Mouse (Mus musculus) large intestine, adult 2 months (tissue): ENCODE measurements around the gene Nr1h2. TPM values are rescaled to one million over a fixed set of nuclear protein-coding genes. Genes with fewer than 3 reads are reported as not detected.

Source experiments
- DNase-seq: peaks from one replicate; pipeline ENCODE4 v3.0.0-alpha.2; 2012; ENCODE audit warnings: low read depth, low spot score
- WGBS: fragments of 180-500 bp; shearing (Covaris S2); methylation state at CpG from one replicate; pipeline ENCODE4 v1.1.7; 2018; 5-methylcytosine and 5-hydroxymethylcytosine counted together
- polyA plus RNA-seq: library from polyadenylated mRNA; depleted of rRNA; stranded (reverse); fragments of >200 nt; gene quantifications from 2 replicates; pipeline ENCODE4 v1.2.3, GENCODE M21; 2012

Gene Nr1h2
- polyA plus RNA-seq, 1 experiment, result 163 TPM

DNA sequence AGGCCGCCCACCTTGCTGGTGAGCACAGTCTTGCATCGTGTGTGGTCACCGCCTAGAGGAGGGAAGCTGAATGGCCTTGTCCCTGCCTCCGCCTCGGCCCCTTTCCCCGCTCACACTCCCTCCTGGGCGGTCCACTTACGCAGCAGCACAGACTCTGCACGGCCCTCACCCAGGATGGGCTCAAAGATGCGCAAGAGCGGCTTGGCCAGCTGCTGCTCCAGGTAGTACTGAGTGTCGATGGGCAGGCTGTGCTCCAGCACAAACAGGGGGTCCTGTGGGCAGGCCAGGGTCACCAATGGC, 20.1 kb downstream of the Nr1h2 start:
- DNase-seq, result no peak
- 92% methylated on average over 12 of the region's 12 CpGs for WGBS

DNA sequence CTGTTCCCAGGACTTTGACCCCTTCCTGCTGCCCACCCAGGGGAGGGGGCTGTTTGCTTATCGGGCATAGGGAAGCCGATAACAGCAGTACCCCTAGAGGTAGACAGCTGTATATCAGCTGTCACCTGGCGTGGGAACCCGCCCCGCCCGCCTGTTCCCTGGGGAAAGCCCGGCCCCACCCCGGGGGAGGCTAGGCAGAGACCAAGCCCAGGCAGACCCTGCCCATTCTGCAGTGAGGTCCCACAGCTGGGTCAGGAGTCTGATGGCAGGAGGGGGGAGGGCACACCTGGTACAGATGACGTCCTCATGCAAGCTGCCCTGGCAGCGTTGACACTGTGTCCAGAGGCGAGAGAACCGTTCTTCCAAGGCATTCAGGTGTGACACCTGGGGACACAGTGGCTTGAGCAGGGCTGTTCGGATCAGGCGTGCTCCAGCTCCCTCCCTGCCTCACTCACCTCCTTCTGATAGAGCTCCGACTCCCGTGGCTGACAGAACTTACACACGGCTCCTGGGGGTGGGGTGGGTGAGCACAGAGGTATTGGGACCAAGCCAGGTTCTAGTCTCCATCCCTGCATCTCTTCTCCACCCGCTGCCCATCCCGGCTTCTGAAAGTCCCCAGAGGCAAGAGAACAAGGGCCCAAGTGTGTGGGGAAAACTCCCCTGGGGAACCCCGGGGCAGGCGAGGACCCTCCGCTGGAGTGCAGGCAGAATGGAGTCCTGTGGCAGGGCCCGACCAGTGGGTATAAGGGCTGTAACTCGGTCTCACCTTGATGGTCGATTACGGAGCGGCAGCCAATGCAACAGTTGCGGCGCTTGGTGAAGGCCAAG, 20.6 kb downstream of the Nr1h2 start:
- no peak for DNase-seq
- 64% methylated on average over 29 of the region's 29 CpGs for WGBS

DNA sequence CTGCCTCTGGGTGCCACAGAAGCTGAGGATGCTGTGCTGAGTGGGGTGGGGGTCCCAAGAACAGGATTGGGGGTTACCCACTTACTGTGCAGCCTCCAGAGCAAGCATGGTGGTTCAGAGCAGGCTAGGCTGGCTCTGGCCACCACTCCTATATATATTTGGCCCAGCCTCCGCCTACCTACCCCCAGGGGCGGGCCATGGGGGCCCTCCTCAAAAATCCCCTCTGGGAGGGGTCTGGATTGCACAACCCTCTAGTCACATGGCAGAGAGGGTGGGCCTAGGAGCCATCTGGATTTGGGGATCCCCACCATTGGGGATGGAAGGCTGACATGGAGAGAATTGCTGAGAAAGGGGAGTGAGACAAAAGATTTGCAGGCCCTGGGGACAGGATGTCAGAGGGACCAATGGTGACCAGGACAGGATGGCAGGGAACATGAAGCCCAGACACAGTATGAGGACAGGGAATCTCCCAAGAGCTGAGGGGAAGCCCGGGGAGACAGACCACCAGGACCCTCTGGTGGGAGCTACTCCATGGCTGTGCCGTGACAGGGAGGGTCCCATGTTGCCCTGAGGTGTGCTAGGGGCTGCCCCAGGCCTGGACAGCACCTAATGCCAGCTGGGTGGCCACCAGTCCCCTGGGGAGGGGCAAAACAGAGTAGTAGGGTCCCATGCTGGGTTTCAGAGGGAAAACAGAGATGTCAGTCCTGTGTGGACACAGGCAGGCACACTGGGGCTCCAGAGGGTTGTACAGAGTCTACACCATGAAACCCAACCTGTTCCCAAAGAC, 21.6 kb downstream of the Nr1h2 start, which contains the start of gene Spib:
Spib (minus strand) TSS at position 126 of the 787 bp plus-strand sequence.
- 89% methylated on average over 4 of the region's 4 CpGs for WGBS
- DNase-seq, result no peak

DNA sequence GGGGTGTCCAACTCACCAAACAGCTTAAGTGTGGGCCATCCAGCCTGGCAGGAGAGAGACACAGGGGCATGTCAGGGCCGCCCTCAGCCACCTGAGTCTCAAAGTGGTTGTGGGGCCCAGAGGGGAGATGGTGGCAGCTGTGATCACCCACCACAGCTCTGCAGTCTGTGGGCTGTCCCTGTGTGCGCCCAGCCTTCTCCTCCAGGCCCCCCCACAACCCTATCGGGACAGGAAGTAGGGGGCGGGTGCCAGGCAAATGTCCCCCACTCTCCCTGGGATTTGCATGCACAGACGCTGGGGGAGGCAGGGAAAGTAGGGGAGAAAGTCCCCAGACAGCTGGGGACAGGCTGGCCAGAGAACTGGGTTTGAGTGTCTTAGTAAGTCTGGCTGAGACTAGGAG, 22.5 kb downstream of the Nr1h2 start:
- DNase-seq, result no peak
- 53% methylated on average over 5 of the region's 5 CpGs for WGBS

DNA sequence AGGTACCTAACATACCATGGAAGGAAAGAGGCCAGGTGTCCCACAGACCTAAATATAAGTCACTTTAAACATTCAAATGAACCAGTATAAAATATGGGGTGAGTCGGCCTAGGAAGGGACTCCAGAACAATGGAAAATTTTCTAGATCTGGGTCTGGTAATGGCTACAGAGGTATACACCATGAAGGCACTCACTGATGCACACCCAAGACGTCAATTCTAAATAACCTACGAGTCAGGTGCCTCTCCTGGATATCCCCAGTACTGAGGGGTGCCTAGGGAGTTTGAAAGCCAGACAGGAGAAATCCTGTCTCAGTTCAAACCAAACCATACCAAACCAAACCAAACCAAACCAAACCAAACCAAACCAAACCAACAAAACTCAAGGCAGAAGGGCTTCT, 23.2 kb downstream of the Nr1h2 start:
- WGBS, result 75% methylated on average over 3 of the region's 3 CpGs

DNA sequence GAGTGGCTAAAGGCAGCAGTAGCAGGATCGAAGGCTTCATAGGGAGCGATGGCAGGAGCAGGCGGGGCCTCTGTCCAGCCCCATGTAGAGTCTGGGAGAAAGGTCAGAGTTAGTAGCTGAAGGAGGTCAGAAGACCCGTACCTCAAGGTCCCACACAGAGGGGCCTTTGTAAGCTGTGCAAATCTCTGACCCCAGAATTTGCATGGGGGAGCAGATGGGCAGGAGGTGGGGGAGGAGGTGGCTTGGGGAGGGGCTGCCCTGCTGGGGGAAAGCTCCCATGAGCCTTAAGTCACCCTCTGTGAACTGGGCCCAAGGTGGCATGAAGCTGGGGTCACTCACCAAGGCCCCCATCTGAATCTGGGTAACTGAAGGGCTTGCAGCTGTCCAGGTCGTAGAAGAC, 24.2 kb downstream of the Nr1h2 start:
- no peak for DNase-seq
- 65% methylated on average over 5 of the region's 5 CpGs for WGBS

More for the DNA sequence above, 23.2 kb downstream of the Nr1h2 start:
- no peak for DNase-seq

DNA sequence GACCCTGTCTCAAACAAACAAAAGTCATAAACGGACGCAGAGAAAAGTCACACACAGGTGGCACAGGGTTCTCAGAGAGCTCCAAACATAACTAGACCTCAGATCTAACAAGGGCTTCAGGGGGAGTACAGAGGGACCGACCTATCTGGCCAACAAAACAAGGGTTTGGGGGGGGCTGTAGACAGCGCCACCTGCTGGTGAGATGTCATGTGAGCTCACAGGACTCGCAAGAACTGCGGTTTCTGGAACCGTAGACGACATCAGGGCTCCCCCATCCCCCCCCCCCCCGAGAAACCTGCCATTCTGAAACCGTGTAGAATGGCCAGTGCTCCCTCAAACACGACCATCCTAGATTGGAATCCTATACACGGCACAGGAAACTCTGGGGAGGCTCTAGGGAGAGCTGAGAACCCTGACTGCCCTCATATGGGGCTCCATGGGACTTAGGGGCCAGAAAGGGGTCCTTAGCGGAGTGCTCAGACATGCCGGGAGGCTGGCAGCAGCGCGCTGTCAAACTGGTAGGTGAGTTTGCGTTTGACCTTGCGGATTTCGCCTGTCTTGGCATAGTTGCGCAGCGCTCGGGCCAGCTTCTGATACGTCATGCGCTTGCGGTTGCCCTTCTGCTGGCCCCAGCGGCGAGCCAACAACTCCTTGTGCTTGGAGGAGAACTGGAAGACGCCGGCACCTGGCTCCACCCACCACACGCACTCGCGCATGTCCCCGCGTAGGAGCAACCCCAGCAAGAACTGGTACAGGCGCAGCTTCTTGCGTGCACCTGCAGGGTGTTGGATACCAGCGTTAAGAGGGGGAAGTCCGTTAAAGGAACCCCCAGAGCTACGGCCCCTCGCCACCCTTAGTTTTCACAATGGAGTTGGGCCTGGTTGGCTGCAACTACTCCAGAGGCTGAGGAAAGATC, 26.0 kb downstream of the Nr1h2 start:
- peak; percentile 29 for DNase-seq
- WGBS, result 4% methylated on average over 40 of the region's 40 CpGs

DNA sequence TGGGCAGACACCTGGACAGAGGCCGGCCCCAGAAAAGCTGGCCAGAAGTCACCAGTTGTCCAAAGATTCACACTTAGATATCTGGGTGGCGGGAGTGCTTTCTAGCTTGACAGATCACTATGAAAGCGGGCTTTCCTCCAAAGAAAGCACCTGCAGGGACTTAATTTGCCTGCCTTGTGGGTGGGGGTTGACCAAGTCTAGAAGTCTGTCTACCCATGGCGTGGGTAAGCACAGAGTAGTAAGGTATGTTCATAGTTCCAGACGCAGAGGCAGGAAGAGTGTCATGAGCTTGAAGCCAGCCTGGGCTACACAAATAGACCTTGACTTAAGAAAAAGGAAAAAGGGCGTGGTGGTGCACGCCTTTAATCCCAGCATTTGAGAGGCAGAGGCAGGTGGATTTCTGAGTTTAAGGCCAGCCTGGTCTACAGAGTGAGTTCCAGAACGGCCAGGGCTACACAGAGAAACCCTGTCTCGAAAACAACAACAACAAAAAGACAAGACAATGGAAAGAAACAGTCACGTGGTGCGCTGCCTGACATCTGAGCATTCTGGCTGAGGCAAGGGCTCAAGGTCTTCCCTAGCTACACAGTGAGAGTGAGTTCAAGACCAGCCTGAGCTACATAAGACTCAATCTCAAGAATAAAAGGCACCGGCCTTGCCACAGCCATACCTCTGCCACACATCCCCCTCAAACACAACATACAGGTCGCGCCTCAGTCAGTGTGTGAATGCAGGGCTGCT, 27.2 kb downstream of the Nr1h2 start:
- 94% methylated on average over 14 of the region's 14 CpGs for WGBS
- DNase-seq, result no peak

DNA sequence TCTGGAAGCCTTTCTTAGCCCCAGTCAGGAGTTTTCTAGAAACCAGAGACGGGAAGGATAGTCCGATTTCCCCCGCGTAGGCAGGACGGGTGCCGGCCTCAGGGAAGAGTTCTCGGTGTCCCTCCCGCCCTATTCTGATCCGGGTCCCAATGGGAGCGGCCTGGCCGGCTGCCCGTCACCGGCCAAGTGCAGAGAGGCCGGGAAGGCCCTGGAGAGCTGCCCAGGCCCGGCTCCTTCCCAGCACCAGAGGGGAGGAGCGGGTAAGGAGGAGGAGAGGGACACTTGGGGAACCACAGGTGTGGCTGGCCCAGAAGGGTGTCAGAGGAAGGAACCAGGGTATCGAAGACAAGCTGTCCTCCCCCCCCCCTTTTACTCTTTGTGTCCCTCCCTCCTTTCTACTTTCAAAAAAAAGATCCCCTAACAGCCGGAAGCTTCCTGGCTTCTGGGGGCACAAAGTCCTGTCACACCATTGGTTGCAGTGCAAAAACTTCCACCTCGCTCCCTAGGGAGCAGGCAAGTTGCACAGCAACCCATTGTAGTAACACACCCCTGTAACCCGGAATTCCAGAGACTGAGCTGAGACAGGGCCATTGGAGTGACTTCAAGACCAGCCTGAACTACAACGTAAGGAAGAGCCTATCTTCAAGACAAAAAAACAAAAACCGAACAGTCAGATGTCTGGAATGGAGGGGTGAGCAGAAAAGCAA, 28.5 kb downstream of the Nr1h2 start:
- peak; percentile 70 for DNase-seq
- 5% methylated on average over 22 of the region's 22 CpGs for WGBS

DNA sequence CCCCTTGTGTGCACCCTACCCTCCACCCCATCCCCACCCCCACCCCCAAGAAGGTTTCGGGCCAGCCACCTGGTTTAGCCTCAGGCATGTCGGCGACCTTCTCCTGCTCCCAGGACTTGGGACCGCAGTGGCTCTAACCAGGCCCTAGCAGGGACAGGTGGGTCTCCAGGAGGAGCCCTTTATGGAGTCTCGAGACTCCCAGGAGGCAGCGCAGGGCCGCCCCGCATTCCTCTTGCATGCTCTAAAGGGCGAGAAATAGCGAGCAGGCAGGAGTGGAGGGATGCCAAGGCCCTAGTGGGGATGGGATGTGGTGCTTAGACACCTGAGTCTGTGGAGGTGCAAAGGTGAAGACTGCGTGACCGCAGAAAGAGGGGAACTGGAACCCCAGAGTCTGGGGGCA, 29.2 kb downstream of the Nr1h2 start, which contains the start of gene Mybpc2:
Mybpc2 (minus strand) TSS at position 155 of the 400 bp plus-strand sequence.
- no peak for DNase-seq
- WGBS, result 39% methylated on average over 12 of the region's 12 CpGs

DNA sequence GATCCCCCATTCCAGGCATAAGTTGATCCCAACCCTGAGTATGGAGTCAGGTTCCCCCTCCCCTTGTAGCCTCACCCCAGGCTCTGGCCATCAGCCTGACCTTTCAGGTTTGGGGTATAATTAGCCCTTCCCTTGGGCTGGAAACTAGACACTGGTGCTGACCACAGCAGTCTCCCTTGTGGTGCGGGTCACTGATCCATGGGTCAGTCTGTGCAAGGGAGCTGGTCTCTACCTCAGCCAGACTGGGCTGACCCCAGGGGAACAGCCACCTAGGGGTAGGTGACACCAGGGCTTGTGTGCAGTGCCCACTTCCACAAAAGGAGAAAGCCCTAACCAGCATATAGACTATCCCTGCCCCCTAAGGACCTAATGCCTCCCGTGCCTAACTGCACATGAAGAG, 30.7 kb downstream of the Nr1h2 start:
- no peak for DNase-seq

DNA sequence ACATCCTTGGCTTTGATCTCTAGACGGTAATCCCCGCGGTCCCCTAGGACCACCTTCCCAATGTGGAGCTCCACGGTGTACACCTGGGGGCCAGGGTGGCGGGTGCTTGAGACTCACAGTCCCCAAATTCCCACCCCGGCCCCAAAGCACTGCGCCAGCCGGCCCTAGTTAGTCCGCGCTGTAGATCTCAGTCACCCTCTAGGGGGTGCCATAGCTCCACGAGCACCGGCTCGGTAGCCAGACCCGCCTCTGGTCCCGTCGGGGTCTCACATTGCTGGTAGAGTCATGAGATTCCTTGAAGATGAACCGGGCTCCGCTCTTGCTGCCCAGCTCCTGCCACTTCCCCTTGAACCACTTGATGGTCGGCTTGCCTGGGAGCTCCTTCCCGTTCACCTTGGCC, 32.0 kb downstream of the Nr1h2 start:
- DNase-seq, result no peak
- 3% methylated on average over 20 of the region's 20 CpGs for WGBS

More for the DNA sequence above, 30.7 kb downstream of the Nr1h2 start:
- WGBS, result 73% methylated on average over 2 of the region's 2 CpGs

DNA sequence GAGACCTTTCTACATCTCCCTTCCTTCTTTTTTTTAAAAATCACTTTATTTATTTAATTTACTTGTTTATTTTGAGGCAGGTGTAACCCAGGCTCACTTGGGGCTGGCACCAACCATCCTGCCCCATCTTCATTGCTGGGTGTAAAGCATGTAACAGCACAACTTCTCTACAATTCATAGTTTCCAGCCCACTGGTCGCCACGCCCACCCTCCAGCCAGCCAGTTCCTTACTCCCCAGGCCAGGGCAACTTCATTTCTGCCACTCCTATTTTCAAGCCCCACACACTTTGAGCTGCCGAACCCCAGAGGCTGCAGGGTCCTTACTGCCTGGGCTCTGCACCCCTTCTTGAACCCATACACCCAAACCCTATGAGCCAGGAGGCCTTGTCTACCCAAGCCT, 32.8 kb downstream of the Nr1h2 start:
- WGBS, result 55% methylated on average over 3 of the region's 3 CpGs
- no peak for DNase-seq

DNA sequence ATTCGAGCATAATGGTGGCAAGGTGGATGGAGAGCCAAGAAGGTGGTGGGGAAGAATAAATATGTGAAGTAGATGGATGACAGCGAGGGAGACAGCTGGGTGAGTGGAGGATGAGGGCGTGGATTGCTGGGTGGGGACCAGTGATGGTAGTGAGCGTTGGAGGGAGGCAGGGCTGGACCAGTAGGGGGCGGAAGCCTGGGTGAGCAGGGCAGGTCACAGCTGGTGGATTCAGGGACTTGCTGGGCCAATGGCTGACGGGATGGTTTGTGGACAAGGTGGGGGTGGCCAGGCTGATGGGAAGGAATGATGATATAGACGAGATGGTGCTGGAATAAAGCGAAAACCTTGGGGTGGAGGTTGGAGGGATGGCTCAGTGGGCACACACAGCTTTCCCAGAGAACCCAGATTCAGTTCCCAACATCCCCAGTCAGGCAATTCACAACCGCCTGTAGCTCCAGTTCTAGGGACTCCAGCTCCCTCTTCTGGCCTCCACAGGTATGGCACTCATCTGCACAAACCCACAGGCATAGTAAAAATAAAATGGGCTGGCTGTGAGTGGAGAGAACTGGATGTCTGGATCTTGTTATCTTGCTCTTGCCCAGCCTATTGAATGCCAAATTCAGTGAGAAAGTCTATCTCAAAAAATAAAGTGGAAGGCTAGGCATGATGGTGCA, 34.4 kb downstream of the Nr1h2 start:
- no peak for DNase-seq
- WGBS, result 52% methylated on average over 9 of the region's 9 CpGs

DNA sequence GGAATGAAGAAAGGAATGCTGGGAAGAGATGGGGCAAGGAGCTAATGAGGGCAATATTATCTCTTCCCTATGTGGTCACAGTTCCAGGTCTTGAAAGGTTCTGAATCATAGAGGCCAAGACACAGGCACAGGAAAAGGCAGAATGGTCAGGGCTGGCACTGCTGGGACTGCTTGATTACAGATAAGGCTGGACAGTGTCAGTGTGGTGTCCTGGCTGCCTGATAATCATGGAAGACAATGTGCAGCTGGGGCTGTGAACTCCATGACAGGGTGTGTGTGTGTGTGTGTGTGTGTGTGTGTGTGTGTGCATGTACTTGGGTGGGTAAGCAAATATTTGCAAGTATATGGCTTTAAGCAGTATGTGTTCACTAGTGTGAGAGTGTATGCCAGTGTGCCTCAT, 46.3 kb downstream of the Nr1h2 start:
- no peak for DNase-seq

DNA sequence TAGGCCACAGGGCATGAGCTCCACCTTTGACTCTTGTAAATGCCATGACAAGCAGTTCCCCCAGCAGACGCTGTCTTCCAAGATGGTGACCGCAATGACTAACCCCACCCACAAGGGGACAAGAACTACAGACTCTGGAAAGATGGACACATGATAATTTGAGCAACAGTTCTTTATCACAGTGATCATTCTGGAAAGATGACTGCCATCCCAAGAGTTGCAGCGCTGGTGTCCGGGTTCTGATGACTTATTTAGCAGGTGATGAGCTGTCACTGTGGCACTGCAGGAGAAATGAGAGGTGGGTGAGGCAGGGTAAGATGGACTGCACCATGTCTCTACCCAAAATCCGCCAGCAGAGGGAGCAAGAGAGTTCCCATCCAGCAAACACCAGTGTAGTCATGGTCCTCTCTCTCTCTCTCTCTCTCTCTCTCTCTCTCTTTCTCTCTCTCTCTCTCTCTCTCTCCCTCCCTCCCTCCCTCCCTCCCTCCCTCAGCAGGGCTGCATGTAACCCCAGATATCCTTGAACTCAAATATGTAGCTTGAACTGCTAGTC, 52.1 kb downstream of the Nr1h2 start:
- WGBS, result 28% methylated on average over 5 of the region's 5 CpGs
- peak; percentile 28 for DNase-seq

DNA sequence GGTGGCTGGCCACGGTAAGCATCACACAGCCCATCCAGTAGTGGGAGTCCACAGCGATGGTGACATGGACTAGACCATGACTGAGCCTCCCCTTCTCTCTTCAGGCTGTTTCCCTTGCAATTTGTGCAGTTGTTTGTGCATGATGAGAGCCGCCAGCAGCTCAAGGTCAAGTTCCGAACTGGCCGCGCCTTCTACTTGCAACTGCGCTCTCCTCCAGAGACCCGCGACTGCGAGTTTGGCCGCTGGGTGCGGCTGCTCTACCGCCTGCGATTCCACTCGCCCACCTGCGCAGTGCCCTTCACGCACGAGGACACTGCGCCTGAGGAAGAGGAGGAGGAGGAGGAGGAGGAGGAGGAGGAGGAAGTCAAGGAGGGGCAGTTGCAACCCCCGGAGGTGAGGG, 53.7 kb downstream of the Nr1h2 start:
- 36% methylated on average over 20 of the region's 20 CpGs for WGBS

More for the DNA sequence above, 53.7 kb downstream of the Nr1h2 start:
- no peak for DNase-seq
